Mouse (Mus musculus): ENCODE data around the gene Ddah1. TPM values are rescaled to one million over a fixed set of nuclear protein-coding genes. Genes with fewer than 3 reads are reported as not detected.

The Ddah1 gene
- total and polyA plus RNA-seq, 2 experiments, result 43.1 to 80.8 TPM

DNA sequence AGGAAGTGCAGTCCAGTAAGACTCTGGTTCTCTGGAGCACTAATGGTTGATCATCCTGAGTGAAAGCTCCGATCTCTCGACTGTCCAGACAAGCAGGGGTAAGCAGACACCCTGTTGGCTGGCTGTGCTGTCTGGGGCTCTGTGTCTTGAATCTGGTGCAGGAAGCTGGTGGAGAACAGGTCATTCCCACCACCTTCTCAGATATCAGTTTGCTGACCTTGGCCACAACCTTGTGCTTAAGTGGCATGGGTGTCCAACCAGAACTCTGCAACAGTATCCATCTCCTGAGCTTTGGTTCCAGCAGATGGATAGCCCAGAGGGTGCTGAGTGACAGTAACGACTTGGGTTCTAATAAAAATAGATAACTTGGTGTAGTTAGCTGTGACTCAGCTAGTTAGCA lies 31.8 kb downstream of the Ddah1 start:
- no peaks in the 10 kb centered on the region; the same call in 1 of the 2 replicates for H3K79me2 ChIP-seq (ENCODE audit: control insufficient read depth, insufficient read depth, low read length)
- H3K4me3 ChIP-seq (ENCODE audit: insufficient read depth, low read depth, low read length), result no peak overlapping the region
- no peaks in the 10 kb centered on the region for H3K36me3 ChIP-seq (ENCODE audit: control insufficient read depth, insufficient read depth, low read length)
- no peak for TF ChIP-seq CTCF (IDR thresholded peaks at IDR 0.05; ENCODE audit: low read depth, low read length)
- no peak for TF ChIP-seq POLR2A (IDR thresholded peaks at IDR 0.05; ENCODE audit: extremely low read depth, insufficient read depth, low read length)
- no peak overlapping the region; the same call in 1 of the 2 replicates for H3K27ac ChIP-seq (replicated peaks; ENCODE audit: insufficient read depth, low read depth, low read length)
- DNase-seq (ENCODE audit: extremely low read depth, low read depth, low spot score), result peak; percentile 53
- peaks cover 23% of the 10 kb centered on the region for H3K4me1 ChIP-seq (ENCODE audit: control insufficient read depth, insufficient read depth, low read length)
- 53% methylated on average over 3 of the region's 3 CpGs for WGBS
- H3K9ac ChIP-seq (ENCODE audit: low read depth, low read length), result no peak overlapping the region
- H3K27me3 ChIP-seq (ENCODE audit: control insufficient read depth, insufficient read depth, low read length), result no peaks in the 10 kb centered on the region

DNA sequence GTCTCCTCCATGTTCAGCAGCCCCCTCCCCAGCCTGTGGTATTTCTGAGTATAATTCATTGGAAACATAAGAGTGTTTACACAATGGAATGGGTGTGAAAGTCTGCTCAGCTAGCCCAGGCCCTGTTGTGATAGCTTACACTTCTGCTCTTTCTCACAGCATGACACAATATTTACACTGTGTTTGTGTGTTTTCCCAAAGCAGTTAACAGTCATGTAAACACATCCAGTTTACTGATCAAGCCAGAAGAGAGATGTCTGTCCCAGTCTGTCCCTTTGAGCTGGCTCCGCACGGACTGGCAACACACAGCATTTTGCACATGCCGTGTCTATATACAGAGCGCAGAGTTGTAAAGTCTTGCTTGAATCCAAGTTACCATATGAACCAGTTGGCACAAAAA lies 32.2 kb downstream of the Ddah1 start:
- TF ChIP-seq CTCF (IDR thresholded peaks at IDR 0.05; ENCODE audit: low read depth, low read length) (no peak), POLR2A (IDR thresholded peaks at IDR 0.05; ENCODE audit: extremely low read depth, insufficient read depth, low read length) (no peak)
- H3K79me2 ChIP-seq (ENCODE audit: control insufficient read depth, insufficient read depth, low read length), result no peaks in the 10 kb centered on the region; the same call in 1 of the 2 replicates
- H3K4me3 ChIP-seq (ENCODE audit: insufficient read depth, low read depth, low read length), result no peak overlapping the region
- WGBS, result 21% methylated on average over 4 of the region's 4 CpGs
- no peak overlapping the region for H3K9ac ChIP-seq (ENCODE audit: low read depth, low read length)
- DNase-seq (ENCODE audit: extremely low read depth, low read depth, low spot score), result peak; percentile 99
- H3K36me3 ChIP-seq (ENCODE audit: control insufficient read depth, insufficient read depth, low read length), result no peaks in the 10 kb centered on the region
- no peak overlapping the region; the same call in 1 of the 2 replicates for H3K27ac ChIP-seq (replicated peaks; ENCODE audit: insufficient read depth, low read depth, low read length)
- no peaks in the 10 kb centered on the region for H3K27me3 ChIP-seq (ENCODE audit: control insufficient read depth, insufficient read depth, low read length)
- H3K4me1 ChIP-seq (ENCODE audit: control insufficient read depth, insufficient read depth, low read length), result peaks cover 23% of the 10 kb centered on the region

DNA sequence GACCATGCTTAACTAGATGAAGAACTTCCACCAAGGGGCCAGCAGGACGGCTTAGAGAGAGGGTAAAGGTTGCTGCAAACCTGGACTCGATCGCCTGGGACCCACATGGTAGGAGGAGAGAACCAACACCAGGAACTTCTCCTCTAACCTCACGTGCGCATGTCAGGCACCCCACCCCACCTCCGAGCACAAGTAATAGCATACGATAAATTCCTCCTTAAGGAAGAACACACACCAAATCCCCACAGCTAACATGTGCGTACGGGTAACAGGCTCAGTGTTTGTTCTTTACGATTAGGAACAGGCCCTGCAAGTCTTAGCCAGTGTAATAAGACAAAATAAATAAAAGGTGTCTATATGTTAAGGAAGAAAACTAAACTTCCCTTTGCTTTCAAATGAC lies 35.9 kb downstream of the Ddah1 start:
- no peak for DNase-seq (ENCODE audit: extremely low read depth, low read depth, low spot score)
- WGBS, result 94% methylated on average over 10 of the region's 10 CpGs
- Histone ChIP-seq H3K27ac (replicated peaks; ENCODE audit: insufficient read depth, low read depth, low read length) (no peak overlapping the region), H3K9ac (ENCODE audit: low read depth, low read length) (no peak overlapping the region), H3K27me3 (ENCODE audit: control insufficient read depth, insufficient read depth, low read length) (no peaks in the 10 kb centered on the region), H3K36me3 (ENCODE audit: control insufficient read depth, insufficient read depth, low read length) (no peaks in the 10 kb centered on the region), H3K79me2 (ENCODE audit: control insufficient read depth, insufficient read depth, low read length) (no peaks in the 10 kb centered on the region), H3K4me1 (ENCODE audit: control insufficient read depth, insufficient read depth, low read length) (peaks cover 17% of the 10 kb centered on the region), H3K4me3 (ENCODE audit: insufficient read depth, low read depth, low read length) (no peak overlapping the region)
- TF ChIP-seq CTCF (IDR thresholded peaks at IDR 0.05; ENCODE audit: low read depth, low read length), result no peak

DNA sequence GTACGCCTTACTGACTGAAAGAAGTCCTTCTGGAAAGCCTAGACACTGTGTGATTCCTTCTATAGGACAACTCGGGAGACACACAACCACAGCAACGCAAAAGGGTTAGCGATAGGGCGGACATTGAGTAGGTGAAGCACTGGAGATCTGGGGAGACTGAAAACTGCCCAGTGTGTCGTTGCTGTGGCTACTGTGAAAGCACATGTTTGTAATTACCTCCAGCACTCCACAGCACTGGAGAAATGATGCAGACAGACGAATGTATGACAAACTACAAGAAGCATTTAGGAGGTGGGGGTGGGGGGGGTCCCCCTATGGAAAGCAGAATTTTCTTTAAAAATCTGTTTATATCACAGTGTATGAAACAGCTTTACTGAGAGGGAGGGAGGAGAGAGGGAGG lies 37.4 kb downstream of the Ddah1 start:
- TF ChIP-seq CTCF (IDR thresholded peaks at IDR 0.05; ENCODE audit: low read depth, low read length) (no peak), POLR2A (IDR thresholded peaks at IDR 0.05; ENCODE audit: extremely low read depth, insufficient read depth, low read length) (no peak)
- 93% methylated on average over 7 of the region's 7 CpGs for WGBS
- Histone ChIP-seq H3K79me2 (ENCODE audit: control insufficient read depth, insufficient read depth, low read length) (no peaks in the 10 kb centered on the region), H3K27ac (replicated peaks; ENCODE audit: insufficient read depth, low read depth, low read length) (no peak overlapping the region), H3K9ac (ENCODE audit: low read depth, low read length) (no peak overlapping the region), H3K36me3 (ENCODE audit: control insufficient read depth, insufficient read depth, low read length) (no peaks in the 10 kb centered on the region), H3K27me3 (ENCODE audit: control insufficient read depth, insufficient read depth, low read length) (no peaks in the 10 kb centered on the region), H3K4me1 (ENCODE audit: control insufficient read depth, insufficient read depth, low read length) (peaks cover 4% of the 10 kb centered on the region), H3K4me3 (ENCODE audit: insufficient read depth, low read depth, low read length) (no peak overlapping the region)
- DNase-seq (ENCODE audit: extremely low read depth, low read depth, low spot score), result no peak

DNA sequence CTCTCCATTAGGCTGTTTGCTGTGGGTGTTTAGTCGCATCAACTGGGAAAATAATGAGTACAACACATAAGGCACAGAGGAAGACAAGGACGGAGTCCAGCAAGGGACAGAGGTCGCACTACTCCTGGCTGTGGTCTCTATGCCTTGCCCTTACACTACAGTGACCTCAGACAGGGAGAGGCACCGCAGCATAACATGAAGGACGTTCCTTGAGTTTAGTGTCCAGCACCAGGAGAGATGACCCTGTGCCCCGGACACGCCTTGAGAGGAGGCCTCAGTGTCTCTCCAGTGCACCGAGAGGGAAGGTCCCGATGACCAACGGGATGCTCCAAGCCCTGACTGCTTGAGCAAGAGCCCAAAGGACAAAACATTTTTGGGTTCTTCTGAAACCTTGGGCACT lies 39.6 kb downstream of the Ddah1 start:
- TF ChIP-seq CTCF (IDR thresholded peaks at IDR 0.05; ENCODE audit: low read depth, low read length) (no peak), POLR2A (IDR thresholded peaks at IDR 0.05; ENCODE audit: extremely low read depth, insufficient read depth, low read length) (no peak)
- H3K79me2 ChIP-seq (ENCODE audit: control insufficient read depth, insufficient read depth, low read length), result no peaks in the 10 kb centered on the region
- H3K4me3 ChIP-seq (ENCODE audit: insufficient read depth, low read depth, low read length), result no peak overlapping the region
- H3K36me3 ChIP-seq (ENCODE audit: control insufficient read depth, insufficient read depth, low read length), result no peaks in the 10 kb centered on the region
- 58% methylated on average over 10 of the region's 10 CpGs for WGBS
- H3K27me3 ChIP-seq (ENCODE audit: control insufficient read depth, insufficient read depth, low read length), result no peaks in the 10 kb centered on the region
- H3K27ac ChIP-seq (replicated peaks; ENCODE audit: insufficient read depth, low read depth, low read length), result no peak overlapping the region
- no peaks in the 10 kb centered on the region; the same call in 1 of the 2 replicates for H3K4me1 ChIP-seq (ENCODE audit: control insufficient read depth, insufficient read depth, low read length)
- peak; percentile 47 for DNase-seq (ENCODE audit: extremely low read depth, low read depth, low spot score)
- H3K9ac ChIP-seq (ENCODE audit: low read depth, low read length), result no peak overlapping the region

DNA sequence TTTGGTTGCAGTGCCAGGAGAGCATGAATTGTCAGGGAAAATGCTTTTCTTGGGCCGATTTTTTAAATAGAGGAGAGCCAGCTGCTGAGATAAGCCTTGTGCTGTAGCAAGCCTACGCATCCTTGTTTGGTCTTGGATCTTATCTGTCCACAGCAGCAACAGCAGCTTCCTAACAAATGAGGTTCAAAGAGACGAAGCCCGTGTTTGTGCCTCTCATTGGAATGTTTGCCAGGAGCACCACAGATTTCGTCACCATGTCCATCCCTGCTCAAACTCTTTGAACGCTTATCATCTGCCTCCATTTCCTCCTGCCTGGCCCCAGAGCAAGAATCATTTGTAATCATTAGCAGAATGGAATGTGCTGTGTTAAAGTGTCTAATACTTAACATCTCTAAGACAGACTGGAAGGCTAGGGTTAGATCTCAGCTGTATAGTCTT lies 40.3 kb downstream of the Ddah1 start:
- no peak overlapping the region for H3K27ac ChIP-seq (replicated peaks; ENCODE audit: insufficient read depth, low read depth, low read length)
- TF ChIP-seq POLR2A (IDR thresholded peaks at IDR 0.05; ENCODE audit: extremely low read depth, insufficient read depth, low read length) (no peak), CTCF (IDR thresholded peaks at IDR 0.05; ENCODE audit: low read depth, low read length) (no peak)
- H3K9ac ChIP-seq (ENCODE audit: low read depth, low read length), result no peak overlapping the region
- H3K27me3 ChIP-seq (ENCODE audit: control insufficient read depth, insufficient read depth, low read length), result no peaks in the 10 kb centered on the region
- no peaks in the 10 kb centered on the region for H3K36me3 ChIP-seq (ENCODE audit: control insufficient read depth, insufficient read depth, low read length)
- peak; percentile 100 for DNase-seq (ENCODE audit: extremely low read depth, low read depth, low spot score)
- no peaks in the 10 kb centered on the region; the same call in 1 of the 2 replicates for H3K4me1 ChIP-seq (ENCODE audit: control insufficient read depth, insufficient read depth, low read length)
- H3K79me2 ChIP-seq (ENCODE audit: control insufficient read depth, insufficient read depth, low read length), result no peaks in the 10 kb centered on the region
- no peak overlapping the region for H3K4me3 ChIP-seq (ENCODE audit: insufficient read depth, low read depth, low read length)
- 5% methylated on average over 6 of the region's 6 CpGs for WGBS
